Mouse (Mus musculus) adrenal gland, postnatal 4 days (tissue): ENCODE measurements around the gene Ankrd44. TPM values are rescaled to one million over a fixed set of nuclear protein-coding genes. Genes with fewer than 3 reads are reported as not detected.
A peak's percentile ranks its signal among the peaks of the same experiment; 100 is the strongest.

ENCODE experiments used
- DNase-seq, 2 experiments: peaks; one replicate each; pipeline ENCODE4 v3.0.0; 2021 to 2022; ENCODE audit warnings: low spot score in 2 of 2, mixed read lengths in 2 of 2
- total RNA-seq, 2 experiments: library from RNA; stranded (reverse); gene quantifications; 2 replicates each; pipeline ENCODE4 v1.2.3; 2021

Ankrd44 gene
- total RNA-seq, 2 experiments from 2014 or later: 38.2 TPM

- no peak for DNase-seq
These were observed 72.7 kb downstream of the Ankrd44 start for GRCm38 (mm10) chr1:54853311-54854000.

- DNase-seq: no peak
These were observed 74.6 kb downstream of the Ankrd44 start for GRCm38 (mm10) chr1:54851610-54852009.

GRCm38 (mm10) chr1:54850077-54850476 lies 76.1 kb downstream of the Ankrd44 start:
- DNase-seq: no peak

- no peak for DNase-seq
These were observed 78.9 kb downstream of the Ankrd44 start for GRCm38 (mm10) chr1:54847238-54847637.

- no peak for DNase-seq
These were observed 79.7 kb downstream of the Ankrd44 start for GRCm38 (mm10) chr1:54846346-54847000.

GRCm38 (mm10) chr1:54844361-54844760 lies 81.8 kb downstream of the Ankrd44 start:
- no peak for DNase-seq

- no peak for DNase-seq
These were observed 83.3 kb downstream of the Ankrd44 start for GRCm38 (mm10) chr1:54842765-54843461.

GRCm38 (mm10) chr1:54841788-54842187 lies 84.4 kb downstream of the Ankrd44 start:
- no peak for DNase-seq

GRCm38 (mm10) chr1:54840040-54840439 lies 86.1 kb downstream of the Ankrd44 start:
- no peak for DNase-seq

GRCm38 (mm10) chr1:54838486-54838805 lies 87.7 kb downstream of the Ankrd44 start:
- no peak for DNase-seq

GRCm38 (mm10) chr1:54837721-54838485 lies 88.3 kb downstream of the Ankrd44 start:
- no peak for DNase-seq

GRCm38 (mm10) chr1:54835661-54836205 lies 90.5 kb downstream of the Ankrd44 start:
- no peak for DNase-seq

GRCm38 (mm10) chr1:54833221-54833620 lies 93.0 kb downstream of the Ankrd44 start:
- DNase-seq: no peak

- DNase-seq: no peak
These were observed 93.4 kb downstream of the Ankrd44 start for GRCm38 (mm10) chr1:54832765-54833164.

- no peak for DNase-seq
These were observed 96.0 kb downstream of the Ankrd44 start for GRCm38 (mm10) chr1:54830223-54830622.

GRCm38 (mm10) chr1:54829681-54830213 lies 96.4 kb downstream of the Ankrd44 start:
- no peak for DNase-seq

- DNase-seq: no peak
These were observed 98.4 kb downstream of the Ankrd44 start for GRCm38 (mm10) chr1:54827827-54828226.

- DNase-seq: no peak
These were observed 98.8 kb downstream of the Ankrd44 start for GRCm38 (mm10) chr1:54827351-54827750.

GRCm38 (mm10) chr1:54826426-54826986 lies 99.7 kb downstream of the Ankrd44 start:
- DNase-seq: peak; percentile 43 to 76

GRCm38 (mm10) chr1:54825718-54826425 lies 100.3 kb downstream of the Ankrd44 start:
- no peak for DNase-seq
